ENCODE assay signal across 23 mouse cellular contexts in the genomic region with DNA sequence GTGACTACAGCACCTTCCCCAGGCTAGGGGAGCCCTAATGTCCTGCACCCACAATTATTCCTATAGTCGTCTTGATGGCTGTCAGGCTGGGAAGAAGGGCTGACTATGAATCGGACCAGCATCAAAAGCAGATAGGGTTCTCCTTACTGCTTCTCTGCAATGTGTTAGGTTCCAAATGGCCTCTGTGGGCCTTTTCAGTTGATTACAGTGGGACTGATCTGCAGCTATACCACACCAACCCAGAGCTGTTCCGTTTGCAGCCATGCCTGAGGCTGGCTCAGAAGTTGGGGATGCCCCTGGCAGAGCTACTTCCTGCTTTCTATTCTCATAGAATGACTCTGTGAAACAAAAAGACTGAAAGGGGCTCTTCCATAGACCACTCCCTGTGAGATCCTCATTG. TPM values are rescaled to one million over a fixed set of nuclear protein-coding genes. Genes with fewer than 3 reads are reported as not detected.
DNase-seq lines count a peak whose midpoint lies in the region; TF ChIP-seq lines count a peak whose summit lies in the region.
"Not testable (repeated sequence)": the region's sequence is repeated elsewhere in the genome, so short reads cannot be mapped to it uniquely, and the experiment has no call there.
"Had no signal": no experiment of that assay in that cellular context is flagged by ENCODE, and none has a peak within 500 bp of the region (broad histone marks: within the 10 kb centered on the region; RNA-seq: fewer than 3 reads in every experiment).

No protein-coding gene starts in this region.

- H3K9ac ChIP-seq in heart, adult 2 months (ENCODE audit: low read depth, low read length), result not testable (repeated sequence)

- TF ChIP-seq POLR2A in heart, adult 2 months (IDR thresholded peaks at IDR 0.05; ENCODE audit: insufficient read depth, low read depth, low read length), result not testable (repeated sequence)

- H3K27me3 ChIP-seq in heart, adult 2 months (ENCODE audit: control insufficient read depth, insufficient read depth, low read length); splenic B cell, adult 2 months (ENCODE audit: control insufficient read depth, insufficient read depth, low read length, poor library complexity, severe bottlenecking): not testable (repeated sequence)

- not testable (repeated sequence) for H3K79me2 ChIP-seq in heart, adult 2 months (replicated peaks; ENCODE audit: control insufficient read depth, insufficient read depth, low read length)

- intact Hi-C loops in heart, adult 2 months (cut with DNase I), result not testable (repeated sequence)

- DNase-seq in B cell, adult 2 months, result peak; percentile 56 to 62
- peak; percentile 38 for DNase-seq in T-cell, adult 2 months (ENCODE audit: low spot score)
- peak; percentile 52 for DNase-seq in cerebellum, adult 9-11 months
- peak; percentile 36 to 51 for DNase-seq in heart, adult 2 months
- peak; percentile 52 for DNase-seq in kidney, adult 11 months
- peak; percentile 18 for DNase-seq in splenic B cell, adult 2 months (ENCODE audit: low read depth, low spot score)
- DNase-seq in thymus, postnatal 4 days, result peak; percentile 13

- not testable (repeated sequence) for H3K36me3 ChIP-seq in heart, adult 2 months (ENCODE audit: control insufficient read depth, insufficient read depth, low read length); splenic B cell, adult 2 months (ENCODE audit: control insufficient read depth, insufficient read depth, low read length, poor library complexity, severe bottlenecking)

- TF ChIP-seq CTCF in heart, adult 2 months (IDR thresholded peaks at IDR 0.05), result not testable (repeated sequence)

- 70% methylated on average over 3 of the region's 3 CpGs for WGBS in heart, adult 2 months

- not testable (repeated sequence) for TF ChIP-seq EP300 in heart, adult 2 months (IDR thresholded peaks at IDR 0.05; ENCODE audit: insufficient read depth, low read depth, low read length)

- not testable (repeated sequence) for H3K4me1 ChIP-seq in heart, adult 2 months (ENCODE audit: control insufficient read depth, insufficient read depth, low read length)

- H3K4me3 ChIP-seq in heart, adult 2 months, result not testable (repeated sequence)

- H3K27ac ChIP-seq in heart, adult 2 months, result not testable (repeated sequence)

RNA-seq across cellular contexts. Expression of gene 4930467E23Rik, which starts 53.4 kb away (rescaled TPM):
- total RNA-seq in heart, adult 2 months (2021), result under 1 TPM in 1 of 2 experiments, not detected in 1; 0.55 TPM
- polyA plus RNA-seq in heart, adult 2 months (2012; rRNA removed), result 0.14 TPM in 1 of 2 replicates, not detected in the other
- total RNA-seq: adrenal gland, adult 18-20 months; gastrocnemius, postnatal 25 days; granulocyte monocyte progenitor cell, adult 5-6 weeks; heart, postnatal 4 days; hindbrain, postnatal 0 days; MEL had no signal
- polyA plus RNA-seq: activated CD4-positive, CD25-positive, alpha-beta regulatory T cell, adult 4 months; embryonic facial prominence, embryonic 10.5 days; embryonic facial prominence, embryonic 13.5 days; erythroblast, embryonic 14.5 days; forebrain, embryonic 15.5 days; heart, embryonic 12.5 days; heart, embryonic 15.5 days; hindbrain, embryonic 11.5 days; hindbrain, embryonic 14.5 days; hindbrain, postnatal 0 days; intestine, postnatal 0 days had no signal
